Mouse (Mus musculus): Measurements from ENCODE around the gene Sorcs1. TPM values are rescaled to one million over a fixed set of nuclear protein-coding genes. Genes with fewer than 3 reads are reported as not detected.

The Sorcs1 gene
- polyA plus RNA-seq, 1 experiment = not detected

DNA sequence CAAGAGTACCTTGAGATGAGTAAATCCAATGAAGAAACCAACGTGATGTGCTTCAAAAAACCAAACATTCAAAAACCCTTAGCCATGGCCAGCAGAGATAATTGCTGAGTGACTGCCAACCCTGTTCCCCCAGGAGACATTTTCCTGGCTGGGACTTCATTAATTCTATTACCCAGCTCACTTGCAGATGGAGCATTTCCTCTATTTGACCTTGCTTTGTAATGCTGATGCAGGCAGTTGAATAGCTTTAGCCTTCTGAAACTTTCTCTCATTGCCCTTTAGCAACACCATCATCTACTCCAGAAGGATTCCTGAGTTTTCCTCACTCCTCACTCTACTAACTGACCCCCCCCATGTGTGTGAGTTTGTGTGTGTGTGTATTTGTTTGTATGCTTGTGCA lies 34.6 kb downstream of the Sorcs1 start:
- H3K4me1 ChIP-seq = no peaks in the 10 kb centered on the region
- no peak for TF ChIP-seq FLI1 (IDR thresholded peaks at IDR 0.05; ENCODE audit: low read length)
- TF ChIP-seq GATA1 (IDR thresholded peaks at IDR 0.05; ENCODE audit: borderline replicate concordance, low read length) = no peak
- H3K27me3 ChIP-seq (replicated peaks) = no peaks in the 10 kb centered on the region
- H3K4me3 ChIP-seq (replicated peaks) = no peak overlapping the region
- H3K9me3 ChIP-seq = no peaks in the 10 kb centered on the region
- no peaks in the 10 kb centered on the region for H3K36me3 ChIP-seq (replicated peaks; ENCODE audit: low read length)

DNA sequence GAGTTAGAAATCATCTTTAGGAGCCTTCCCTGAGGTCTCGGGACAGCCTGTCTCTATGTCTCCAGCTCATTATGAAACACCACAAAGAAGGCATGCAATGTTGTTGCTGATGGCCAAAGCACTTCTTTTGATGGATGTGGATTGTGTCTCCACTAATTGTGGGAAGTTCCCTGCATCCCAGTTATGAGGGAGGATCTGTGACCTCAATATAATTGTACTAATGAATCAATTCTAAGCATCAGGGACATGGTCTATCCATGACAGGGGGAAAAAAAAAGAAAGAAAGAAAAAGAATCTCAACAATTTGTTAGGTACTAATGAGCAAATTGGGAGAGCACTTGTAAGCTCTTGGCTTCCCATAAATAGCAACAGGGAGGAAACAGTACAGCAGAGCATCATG lies 36.3 kb downstream of the Sorcs1 start:
- Histone ChIP-seq H3K4me1 (no peaks in the 10 kb centered on the region), H3K4me3 (replicated peaks) (no peak overlapping the region), H3K27me3 (replicated peaks) (no peaks in the 10 kb centered on the region), H3K36me3 (replicated peaks; ENCODE audit: low read length) (no peaks in the 10 kb centered on the region), H3K9me3 (no peaks in the 10 kb centered on the region)
- no peak for TF ChIP-seq FLI1 (IDR thresholded peaks at IDR 0.05; ENCODE audit: low read length)
- TF ChIP-seq GATA1 (IDR thresholded peaks at IDR 0.05; ENCODE audit: borderline replicate concordance, low read length) = no peak

DNA sequence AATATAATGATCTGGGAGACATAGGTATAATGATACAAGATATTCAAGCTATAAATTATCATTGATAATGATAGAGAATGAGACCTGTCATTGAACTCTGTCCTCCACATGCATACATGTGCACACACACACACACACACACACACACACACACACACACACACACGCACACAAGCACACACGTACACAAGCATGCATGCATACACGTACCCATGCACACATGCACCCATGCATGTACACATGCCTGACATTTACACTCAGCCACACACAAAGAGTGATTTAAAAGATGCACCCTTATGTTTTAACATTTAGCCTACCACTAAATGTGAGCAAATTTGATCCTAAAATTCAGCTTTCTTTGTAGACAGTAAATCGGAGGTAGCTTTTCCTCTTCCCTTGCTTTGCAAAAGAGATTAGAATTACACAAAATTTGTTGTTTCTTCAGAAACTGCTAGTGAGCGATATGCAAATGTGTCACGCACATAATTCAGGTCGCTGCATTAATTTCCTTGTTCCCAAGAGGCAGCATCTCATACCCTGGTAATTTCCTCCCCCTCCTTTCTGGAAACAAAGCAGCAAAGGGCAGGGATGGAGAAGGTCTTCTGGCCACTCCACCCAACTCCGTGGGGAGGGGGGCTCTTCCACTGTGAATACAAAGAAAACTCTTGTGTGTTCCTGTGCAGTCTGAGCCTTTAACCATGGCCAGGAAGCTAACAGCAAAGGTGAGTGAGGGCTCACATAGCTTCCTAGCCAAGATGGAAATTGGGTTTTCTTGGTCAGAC lies 38.0 kb downstream of the Sorcs1 start:
- no peaks in the 10 kb centered on the region for H3K27me3 ChIP-seq (replicated peaks)
- H3K4me1 ChIP-seq = no peaks in the 10 kb centered on the region
- no peaks in the 10 kb centered on the region for H3K9me3 ChIP-seq
- no peaks in the 10 kb centered on the region for H3K36me3 ChIP-seq (replicated peaks; ENCODE audit: low read length)
- TF ChIP-seq GATA1 (IDR thresholded peaks at IDR 0.05; ENCODE audit: borderline replicate concordance, low read length) (no peak), FLI1 (IDR thresholded peaks at IDR 0.05; ENCODE audit: low read length) (no peak)
- H3K4me3 ChIP-seq (replicated peaks) = no peak overlapping the region

DNA sequence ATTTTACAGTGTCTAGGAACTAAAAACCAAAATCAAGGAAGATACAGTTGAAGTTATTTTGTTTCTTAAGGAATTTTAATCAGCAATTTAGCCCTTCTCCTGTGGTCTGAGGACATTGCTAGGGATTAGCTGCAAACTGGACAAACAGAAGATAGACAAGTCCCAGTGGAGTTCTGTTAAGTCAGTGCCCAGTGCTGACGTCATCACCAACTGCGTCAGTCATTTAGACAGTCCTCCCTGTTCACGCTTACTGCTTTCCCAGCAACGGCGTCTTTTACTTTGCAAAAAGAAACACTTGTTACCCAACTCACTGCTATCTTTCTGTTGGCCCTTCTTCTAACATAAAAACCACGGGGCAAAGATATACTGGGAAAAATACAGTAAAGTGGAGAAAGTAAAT lies 40.3 kb downstream of the Sorcs1 start:
- no peaks in the 10 kb centered on the region for H3K27me3 ChIP-seq (replicated peaks)
- TF ChIP-seq GATA1 (IDR thresholded peaks at IDR 0.05; ENCODE audit: borderline replicate concordance, low read length) (no peak), FLI1 (IDR thresholded peaks at IDR 0.05; ENCODE audit: low read length) (no peak)
- no peaks in the 10 kb centered on the region for H3K36me3 ChIP-seq (replicated peaks; ENCODE audit: low read length)
- H3K9me3 ChIP-seq = no peaks in the 10 kb centered on the region
- no peak overlapping the region for H3K4me3 ChIP-seq (replicated peaks)
- no peaks in the 10 kb centered on the region for H3K4me1 ChIP-seq

DNA sequence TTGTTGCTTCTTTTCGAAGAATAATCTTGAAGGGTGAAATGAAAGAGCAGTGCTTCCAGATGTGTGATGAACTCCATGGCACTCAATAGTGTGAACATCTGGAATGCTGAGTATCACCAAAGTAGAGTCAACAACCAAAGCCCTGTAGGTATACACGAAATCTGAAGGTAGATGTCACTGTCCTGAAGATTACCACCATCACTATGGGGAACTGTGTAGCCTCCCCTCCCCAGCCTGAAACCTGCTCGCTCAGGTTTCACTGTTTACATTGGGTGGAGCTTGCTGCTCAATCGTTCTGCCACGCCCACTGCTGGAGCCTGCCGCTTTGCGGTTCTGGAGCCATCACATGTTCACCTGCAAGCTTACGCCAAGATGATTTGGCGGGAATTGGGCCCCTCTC lies 64.4 kb downstream of the Sorcs1 start:
- Histone ChIP-seq H3K27me3 (replicated peaks) (no peaks in the 10 kb centered on the region), H3K4me3 (replicated peaks) (no peak overlapping the region), H3K36me3 (replicated peaks; ENCODE audit: low read length) (no peaks in the 10 kb centered on the region), H3K9me3 (no peaks in the 10 kb centered on the region), H3K4me1 (no peaks in the 10 kb centered on the region)
- TF ChIP-seq FLI1 (IDR thresholded peaks at IDR 0.05; ENCODE audit: low read length) (no peak), GATA1 (IDR thresholded peaks at IDR 0.05; ENCODE audit: borderline replicate concordance, low read length) (no peak)

DNA sequence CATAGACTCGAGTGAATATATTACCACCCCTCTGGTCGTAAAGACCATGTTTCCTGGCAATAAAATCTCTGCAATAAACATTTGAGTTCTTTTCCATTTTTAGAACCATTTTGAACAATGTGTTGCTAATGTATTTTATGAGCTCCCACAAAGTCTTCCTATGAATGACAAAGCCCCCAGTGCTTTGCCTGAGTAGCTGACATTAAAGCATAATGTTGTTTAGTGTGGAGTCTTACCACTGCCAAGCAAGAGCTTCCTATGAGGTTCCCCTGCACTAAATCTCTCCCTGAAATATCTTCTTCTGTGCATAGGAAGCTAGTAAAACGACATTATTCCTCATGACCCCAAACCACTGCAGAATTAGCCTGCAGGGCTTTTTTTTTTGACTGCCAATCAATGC lies 66.8 kb downstream of the Sorcs1 start:
- TF ChIP-seq GATA1 (IDR thresholded peaks at IDR 0.05; ENCODE audit: borderline replicate concordance, low read length) (no peak), FLI1 (IDR thresholded peaks at IDR 0.05; ENCODE audit: low read length) (no peak)

DNA sequence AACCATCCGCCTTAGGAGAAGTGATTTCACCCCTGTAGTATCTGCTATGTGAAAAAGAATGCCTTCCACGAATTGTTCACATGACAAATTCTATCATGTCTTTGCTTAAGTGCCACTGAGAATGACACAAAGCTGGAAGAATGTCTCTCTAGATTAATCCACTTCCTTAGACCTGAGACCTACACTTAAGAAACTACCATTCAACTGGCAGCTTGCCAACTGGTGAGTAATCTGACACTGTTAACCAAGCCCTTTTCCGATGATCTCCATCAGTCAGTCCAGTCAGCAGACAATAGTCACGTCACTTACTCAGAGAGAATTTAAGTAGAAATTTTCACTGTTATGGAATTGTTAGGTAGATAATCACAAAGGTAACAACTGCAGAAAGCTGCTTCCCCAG lies 74.6 kb downstream of the Sorcs1 start:
- TF ChIP-seq FLI1 (IDR thresholded peaks at IDR 0.05; ENCODE audit: low read length) (no peak), GATA1 (IDR thresholded peaks at IDR 0.05; ENCODE audit: borderline replicate concordance, low read length) (no peak)
- H3K36me3 ChIP-seq (replicated peaks; ENCODE audit: low read length) = no peaks in the 10 kb centered on the region
- H3K9me3 ChIP-seq = no peaks in the 10 kb centered on the region
- H3K27me3 ChIP-seq (replicated peaks) = no peaks in the 10 kb centered on the region
- H3K4me1 ChIP-seq = no peaks in the 10 kb centered on the region
- no peak overlapping the region for H3K4me3 ChIP-seq (replicated peaks)

More for the DNA sequence above, 66.8 kb downstream of the Sorcs1 start:
- H3K9me3 ChIP-seq = no peaks in the 10 kb centered on the region
- H3K4me1 ChIP-seq = no peaks in the 10 kb centered on the region
- H3K4me3 ChIP-seq (replicated peaks) = no peak overlapping the region
- H3K36me3 ChIP-seq (replicated peaks; ENCODE audit: low read length) = no peaks in the 10 kb centered on the region
- no peaks in the 10 kb centered on the region for H3K27me3 ChIP-seq (replicated peaks)

DNA sequence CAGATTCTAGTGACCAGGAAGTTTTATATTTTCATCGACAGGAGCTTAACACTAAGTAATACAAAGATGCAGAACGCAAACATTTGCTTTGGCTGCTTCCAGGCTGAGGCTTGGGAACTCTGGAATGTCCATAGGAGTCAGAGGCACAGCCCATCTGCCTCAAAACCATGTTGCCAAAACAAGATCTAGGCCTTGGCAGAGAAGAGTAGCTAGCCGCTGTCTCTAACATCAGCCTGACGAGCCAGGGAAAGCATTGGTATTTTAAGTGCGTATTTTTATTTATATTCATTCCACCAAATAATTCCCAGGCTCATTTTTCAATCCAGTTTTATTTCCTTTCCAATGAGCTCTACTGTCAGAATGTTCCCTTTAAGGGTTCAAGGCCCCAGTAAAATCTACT lies 75.1 kb downstream of the Sorcs1 start:
- no peak for TF ChIP-seq FLI1 (IDR thresholded peaks at IDR 0.05; ENCODE audit: low read length)
- no peak for TF ChIP-seq GATA1 (IDR thresholded peaks at IDR 0.05; ENCODE audit: borderline replicate concordance, low read length)

DNA sequence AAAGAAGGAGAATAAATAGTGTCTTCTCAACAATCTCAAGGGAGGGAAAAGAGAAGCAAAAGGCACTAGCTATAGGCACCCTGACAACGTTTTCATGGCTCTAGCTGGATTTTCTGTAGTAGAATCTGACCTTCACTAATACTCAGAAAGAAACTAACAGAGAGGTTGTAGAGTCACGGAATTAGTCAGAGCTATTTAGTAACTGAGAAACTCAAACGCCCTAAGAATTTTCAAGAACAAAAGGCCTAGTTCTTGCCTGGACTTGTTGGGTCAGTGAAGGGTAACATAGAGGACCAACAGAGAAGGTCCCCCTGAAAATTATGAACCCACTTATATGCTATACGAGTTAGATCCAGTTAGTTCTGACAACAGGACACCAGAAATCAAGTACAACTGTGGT lies 81.1 kb downstream of the Sorcs1 start:
- Histone ChIP-seq H3K27me3 (replicated peaks) (no peaks in the 10 kb centered on the region), H3K4me3 (replicated peaks) (no peak overlapping the region), H3K36me3 (replicated peaks; ENCODE audit: low read length) (no peaks in the 10 kb centered on the region), H3K4me1 (no peaks in the 10 kb centered on the region), H3K9me3 (no peaks in the 10 kb centered on the region; the same call in 1 of the 2 replicates)
- TF ChIP-seq GATA1 (IDR thresholded peaks at IDR 0.05; ENCODE audit: borderline replicate concordance, low read length) (no peak), FLI1 (IDR thresholded peaks at IDR 0.05; ENCODE audit: low read length) (no peak)

More for the DNA sequence above, 75.1 kb downstream of the Sorcs1 start:
- Histone ChIP-seq H3K4me1 (no peaks in the 10 kb centered on the region), H3K36me3 (replicated peaks; ENCODE audit: low read length) (no peaks in the 10 kb centered on the region), H3K27me3 (replicated peaks) (no peaks in the 10 kb centered on the region), H3K4me3 (replicated peaks) (no peak overlapping the region), H3K9me3 (no peaks in the 10 kb centered on the region)

DNA sequence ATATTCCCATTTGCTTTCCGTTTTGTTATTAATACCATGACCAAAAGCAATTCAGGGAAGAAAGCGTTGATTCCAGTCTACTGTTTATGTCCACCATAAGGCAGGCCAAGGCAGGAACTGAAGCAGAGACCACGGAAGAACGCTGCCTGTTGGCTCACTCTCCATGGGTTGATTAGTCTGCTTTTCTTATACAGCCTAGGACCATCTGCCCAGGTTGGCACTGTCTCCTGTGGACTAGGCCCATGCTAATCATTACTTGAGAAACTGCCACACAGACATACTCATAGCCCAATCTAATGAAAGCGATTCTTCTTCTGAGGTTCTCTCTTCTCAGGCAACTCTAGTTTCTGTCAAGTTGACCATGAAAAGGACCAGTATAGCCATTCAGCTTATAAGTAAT lies 92.3 kb downstream of the Sorcs1 start:
- TF ChIP-seq FLI1 (IDR thresholded peaks at IDR 0.05; ENCODE audit: low read length) (no peak), GATA1 (IDR thresholded peaks at IDR 0.05; ENCODE audit: borderline replicate concordance, low read length) (no peak)
- Histone ChIP-seq H3K36me3 (replicated peaks; ENCODE audit: low read length) (no peaks in the 10 kb centered on the region), H3K9me3 (no peaks in the 10 kb centered on the region), H3K4me3 (replicated peaks) (no peak overlapping the region), H3K27me3 (replicated peaks) (no peaks in the 10 kb centered on the region), H3K4me1 (no peaks in the 10 kb centered on the region)
